Mouse (Mus musculus) embryonic stem cell, embryonic (primary cell): Measurements from ENCODE around the gene Wdr48.

Experiments
- CTCF ChIA-PET, 4 experiments: fragments of 300-600 bp in 2 of 4; fragments of 350-600 bp in 2 of 4; sonication (Branson Sonifier 250); formaldehyde crosslinking; loops; one replicate each; lab custom pipeline; 2022; ENCODE audit warnings: inconsistent platforms in 2 of 4; lab: Charles Lee
- POLR2A ChIA-PET, 4 experiments: fragments of 300-600 bp in 2 of 4; fragments of 350-600 bp in 2 of 4; sonication (Branson Sonifier 250); formaldehyde crosslinking; loops; one replicate each; lab custom pipeline; 2022; ENCODE audit warnings: antibody characterized with exemption in 4 of 4, inconsistent platforms in 1 of 4; lab: Charles Lee

Gene Wdr48

GRCm38 (mm10) chr9:119970763-119971656 lies 76.3 kb downstream of the Wdr48 start:
- POLR2A ChIA-PET: interaction anchor here in 3 of 4 experiments (0.5 to 2.9 kb wide), 7 partner anchors 13 to 1245 kb away, joined by 3 to 11 read pairs (median 4); partner anchors contain the start of genes Csrnp1 (in 1 of the 3) and Rpsa (in 1 of the 3)
- CTCF ChIA-PET: interaction anchor here in 3 of 4 experiments (0.5 to 1.7 kb wide), 7 partner anchors 10 to 696 kb away, joined by 3 to 6 read pairs (median 4); partner anchors contain the start of genes Csrnp1 (in 1 of the 3), Gorasp1 (in 1 of the 3) and Ttc21a (in 1 of the 3)

- CTCF ChIA-PET: interaction anchor here in 3 of 4 experiments (0.6 to 3.6 kb wide), 6 partner anchors 12 to 42 kb away, joined by 3 to 54 read pairs (median 3); partner anchors contain the start of gene Csrnp1 (in 1 of the 3)
- POLR2A ChIA-PET: interaction anchor here in 3 of 4 experiments (1.0 to 4.1 kb wide), 8 partner anchors 9 to 155 kb away, joined by 4 to 45 read pairs (median 6); partner anchors contain the start of genes Csrnp1 (in 2 of the 3), Gorasp1 (in 1 of the 3), Rpsa (in 1 of the 3) and Ttc21a (in 1 of the 3)
Observed at GRCm38 (mm10) chr9:119972166-119972565, 77.5 kb downstream of the Wdr48 start.

GRCm38 (mm10) chr9:119972582-119972981 lies 77.9 kb downstream of the Wdr48 start:
- CTCF ChIA-PET: interaction anchor here in 3 of 4 experiments (0.6 to 3.6 kb wide), 9 partner anchors 11 to 41 kb away, joined by 3 to 54 read pairs (median 4); partner anchors contain the start of gene Csrnp1 (in 1 of the 3)
- POLR2A ChIA-PET: interaction anchor here in 3 of 4 experiments (1.0 to 4.1 kb wide), 8 partner anchors 9 to 155 kb away, joined by 4 to 45 read pairs (median 6); partner anchors contain the start of genes Csrnp1 (in 2 of the 3), Gorasp1 (in 1 of the 3), Rpsa (in 1 of the 3) and Ttc21a (in 1 of the 3)

- CTCF ChIA-PET: interaction anchor here (0.6 to 3.6 kb wide), 50 partner anchors 7 to 1512 kb away, joined by 3 to 54 read pairs (median 7); partner anchors contain the start of genes Csrnp1 (in 4 of the 4), Cx3cr1 (in 1 of the 4), Gorasp1 (in 1 of the 4) and Ttc21a (in 1 of the 4)
Observed at GRCm38 (mm10) chr9:119973281-119973680, 78.6 kb downstream of the Wdr48 start.

GRCm38 (mm10) chr9:119973869-119974520 lies 79.3 kb downstream of the Wdr48 start:
- CTCF ChIA-PET: interaction anchor here (0.6 to 3.6 kb wide), 77 partner anchors 8 to 1513 kb away, joined by 3 to 54 read pairs (median 4); partner anchors contain the start of genes Csrnp1 (in 4 of the 4), Gorasp1 (in 3 of the 4), Ttc21a (in 3 of the 4) and Cx3cr1 (in 1 of the 4)
- POLR2A ChIA-PET: interaction anchor here (0.5 to 4.1 kb wide), 56 partner anchors 9 to 330 kb away, joined by 3 to 45 read pairs (median 4); partner anchors contain the start of genes Csrnp1 (in 4 of the 4), Gorasp1 (in 3 of the 4), Rpsa (in 3 of the 4) and Ttc21a (in 3 of the 4)

More at GRCm38 (mm10) chr9:119973281-119973680, 78.6 kb downstream of the Wdr48 start:
- POLR2A ChIA-PET: interaction anchor here (0.6 to 4.1 kb wide), 38 partner anchors 8 to 329 kb away, joined by 3 to 45 read pairs (median 5); partner anchors contain the start of genes Csrnp1 (in 3 of the 4), Rpsa (in 2 of the 4), Gorasp1 (in 1 of the 4) and Ttc21a (in 1 of the 4)

- POLR2A ChIA-PET: interaction anchor here (0.5 to 4.1 kb wide), 45 partner anchors 8 to 210 kb away, joined by 3 to 45 read pairs (median 4); partner anchors contain the start of genes Csrnp1 (in 3 of the 4), Gorasp1 (in 3 of the 4), Rpsa (in 3 of the 4) and Ttc21a (in 3 of the 4)
- CTCF ChIA-PET: interaction anchor here (0.5 to 3.6 kb wide), 69 partner anchors 9 to 514 kb away, joined by 3 to 54 read pairs (median 5); partner anchors contain the start of genes Csrnp1 (in 4 of the 4), Gorasp1 (in 3 of the 4), Ttc21a (in 3 of the 4) and Cx3cr1 (in 1 of the 4)
Observed at GRCm38 (mm10) chr9:119974609-119975008, 79.9 kb downstream of the Wdr48 start.

- ChIA-PET CTCF (interaction anchor here (0.5 to 3.6 kb wide), 60 partner anchors 9 to 1750 kb away, joined by 3 to 54 read pairs (median 6); partner anchors contain the start of genes Csrnp1 (in 4 of the 4), Gorasp1 (in 3 of the 4), Ttc21a (in 3 of the 4) and Cx3cr1 (in 1 of the 4)), POLR2A (interaction anchor here in 3 of 4 experiments (0.9 to 4.1 kb wide), 24 partner anchors 8 to 175 kb away, joined by 3 to 45 read pairs (median 6); partner anchors contain the start of genes Rpsa (in 3 of the 3), Csrnp1 (in 2 of the 3), Gorasp1 (in 1 of the 3) and Mobp (in 1 of the 3))
Observed at GRCm38 (mm10) chr9:119975286-119975685, 80.6 kb downstream of the Wdr48 start.
